Mouse (Mus musculus): ENCODE data around the gene H1f0. TPM values are rescaled to one million over a fixed set of nuclear protein-coding genes. Genes with fewer than 3 reads are reported as not detected.

The H1f0 gene
- total and polyA plus RNA-seq, 3 experiments, result 33.5 to 213 (median 46.8) TPM

DNA sequence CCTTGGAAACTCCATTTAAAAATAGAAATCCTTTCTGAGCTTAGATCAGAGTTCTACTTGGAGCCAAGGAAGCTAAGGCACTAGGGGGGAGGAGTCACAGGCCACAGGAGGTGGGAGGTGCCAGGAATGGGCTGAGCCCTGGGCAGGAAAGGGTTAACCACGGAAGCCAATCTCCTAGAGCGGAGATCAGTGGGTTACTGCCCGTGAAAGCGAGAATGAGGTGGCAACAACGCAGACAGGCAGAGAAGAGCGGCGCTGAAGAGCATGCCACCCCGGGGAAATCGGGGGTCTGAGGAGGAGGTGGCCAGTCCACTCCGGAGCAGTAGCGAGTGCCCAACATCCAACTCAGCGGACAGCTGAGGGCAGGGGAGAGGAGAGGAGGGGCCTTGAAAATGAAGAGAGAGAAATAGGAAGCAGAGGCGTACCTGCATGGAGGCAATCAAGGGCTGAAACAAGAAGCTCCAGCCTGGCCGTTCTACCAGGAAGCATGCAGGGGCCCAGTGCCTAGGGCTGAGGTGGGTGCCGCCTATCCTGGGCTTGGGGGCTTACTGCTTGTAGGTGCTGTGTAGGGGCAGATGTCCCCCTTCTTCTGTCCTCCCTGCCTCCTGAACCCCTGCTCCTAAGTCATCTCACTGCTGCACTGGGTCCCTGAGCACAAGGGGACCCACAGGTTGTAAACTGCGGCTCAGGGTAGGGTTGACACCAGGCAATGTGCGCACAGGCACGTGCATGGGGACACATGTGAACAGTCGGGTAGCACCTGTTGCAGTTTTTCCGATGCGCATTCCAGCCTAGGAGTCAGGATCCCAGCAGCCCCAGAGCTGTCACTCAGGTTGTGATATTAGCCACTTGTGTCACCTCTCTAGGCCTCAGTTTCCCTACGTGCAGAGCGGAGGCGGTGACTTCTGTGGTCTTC, 12.5 kb downstream of the H1f0 start (continued):
- TF ChIP-seq GABPA (IDR thresholded peaks at IDR 0.05; ENCODE audit: low read depth, low read length), result no peak
- no peak for TF ChIP-seq MAFK (IDR thresholded peaks at IDR 0.05; ENCODE audit: borderline replicate concordance, low read depth, low read length)
- TF ChIP-seq TAL1 (IDR thresholded peaks at IDR 0.05; ENCODE audit: low read length), result no peak
- TF ChIP-seq MAZ (IDR thresholded peaks at IDR 0.05; ENCODE audit: low read depth, low read length), result peak; percentile 72; the same call in 1 of the 2 replicates
- peak; percentile 93 for TF ChIP-seq MAX (IDR thresholded peaks at IDR 0.05; ENCODE audit: low read length)
- TF ChIP-seq USF2 (IDR thresholded peaks at IDR 0.05; ENCODE audit: borderline replicate concordance in 1 of 2, insufficient read depth in 1 of 2, low read depth in 1 of 2, low read length in 2 of 2), result no peak

DNA sequence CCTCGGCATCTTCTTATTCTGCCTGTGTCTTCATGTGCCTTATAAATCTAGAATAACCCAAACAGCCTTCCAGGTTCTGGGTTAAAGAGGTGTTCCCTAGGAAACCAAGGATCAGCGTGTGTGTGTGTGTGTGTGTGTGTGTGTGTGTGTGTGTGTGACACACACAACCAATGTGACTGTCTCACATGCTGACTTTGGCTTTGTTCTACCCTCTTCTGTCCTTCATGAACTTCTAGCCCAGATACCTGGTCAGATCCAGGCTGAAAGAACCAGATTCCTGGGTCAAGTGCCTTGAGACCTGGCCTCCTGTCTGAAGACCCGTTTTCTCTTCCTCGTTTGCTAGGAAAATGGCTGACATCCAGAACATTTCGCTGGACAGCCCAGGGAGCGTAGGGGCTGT, 13.3 kb downstream of the H1f0 start, which contains the start of gene Galr3:
TSS of gene Galr3 (plus strand) at position 301 of the 400 bp plus-strand sequence.
- peak within 1 kb of the TSS; percentile 71 to 80 for H3K4me3 ChIP-seq (ENCODE audit: control insufficient read depth in 1 of 2, insufficient read depth in 1 of 2, low read depth in 2 of 2, low read length in 2 of 2)
- H3K9ac ChIP-seq (ENCODE audit: control insufficient read depth, low read depth, low read length, poor library complexity, severe bottlenecking), result peak within 1 kb of the TSS; percentile 75
- peak; percentile 31 for DNase-seq (ENCODE audit: low read depth, low spot score)
- H3K9me3 ChIP-seq (replicated peaks; ENCODE audit: insufficient read depth, low read length), result no peaks in the 10 kb centered on the region
- no peaks in the 10 kb centered on the region; the same call in 1 of the 2 replicates for H3K79me2 ChIP-seq (ENCODE audit: control insufficient read depth, insufficient read depth, low read length, poor library complexity)
- H3K36me3 ChIP-seq (ENCODE audit: control insufficient read depth in 1 of 2, insufficient read depth in 2 of 2, low read length in 2 of 2), result no peaks in the 10 kb centered on the region
- no peaks in the 10 kb centered on the region for H3K27me3 ChIP-seq (ENCODE audit: control insufficient read depth in 1 of 2, insufficient read depth in 2 of 2, low read length in 2 of 2)
- H3K27ac ChIP-seq (ENCODE audit: control insufficient read depth, low read depth, low read length), result peak within 1 kb of the TSS; percentile 44
- H3K4me1 ChIP-seq (ENCODE audit: control insufficient read depth in 1 of 2, insufficient read depth in 2 of 2, low read length in 2 of 2), result peaks cover 0 to 12% of the 10 kb centered on the region in 2 experiments; a peak in 2 of 4 replicates
- no peak for TF ChIP-seq NRF1 (IDR thresholded peaks at IDR 0.05; ENCODE audit: insufficient read depth, low read depth, low read length, poor library complexity, severe bottlenecking)
- no peak for TF ChIP-seq MAFK (IDR thresholded peaks at IDR 0.05; ENCODE audit: borderline replicate concordance, low read depth, low read length)
- no peak for TF ChIP-seq MYB (IDR thresholded peaks at IDR 0.05; ENCODE audit: low read depth, low read length)
- no peak for TF ChIP-seq KAT2A (conservative IDR thresholded peaks at IDR 0.05; ENCODE audit: low read depth, low read length)
- TF ChIP-seq POLR2AphosphoS5 (IDR thresholded peaks at IDR 0.05; ENCODE audit: borderline replicate concordance, low read depth, low read length), result no peak
- TF ChIP-seq ZC3H11A (IDR thresholded peaks at IDR 0.05; ENCODE audit: low read depth, low read length), result no peak
- no peak for TF ChIP-seq ZNF384 (IDR thresholded peaks at IDR 0.05; ENCODE audit: low read depth, low read length)
- no peak for TF ChIP-seq CHD2 (IDR thresholded peaks at IDR 0.05; ENCODE audit: low read length)
- no peak for TF ChIP-seq BHLHE40 (IDR thresholded peaks at IDR 0.05; ENCODE audit: borderline replicate concordance, low read depth, low read length)
- no peak for TF ChIP-seq SMC3 (IDR thresholded peaks at IDR 0.05; ENCODE audit: low read depth, low read length)
- TF ChIP-seq UBTF (IDR thresholded peaks at IDR 0.05; ENCODE audit: borderline replicate concordance, insufficient read depth, low read depth, low read length), result no peak
- no peak for TF ChIP-seq USF1 (IDR thresholded peaks at IDR 0.05; ENCODE audit: low read depth, low read length)
- no peak for TF ChIP-seq ELF1 (IDR thresholded peaks at IDR 0.05; ENCODE audit: low read depth, low read length)
- TF ChIP-seq USF2 (IDR thresholded peaks at IDR 0.05; ENCODE audit: borderline replicate concordance in 1 of 2, insufficient read depth in 1 of 2, low read depth in 1 of 2, low read length in 2 of 2), result no peak
- no peak for TF ChIP-seq POLR2A (IDR thresholded peaks at IDR 0.05; ENCODE audit: control insufficient read depth in 1 of 2, insufficient read depth in 1 of 2, low read depth in 1 of 2, low read length in 2 of 2, poor library complexity in 1 of 2)
- TF ChIP-seq CHD1 (IDR thresholded peaks at IDR 0.05; ENCODE audit: low read depth, low read length), result no peak
- no peak for TF ChIP-seq POLR2AphosphoS2 (IDR thresholded peaks at IDR 0.05; ENCODE audit: low read length)
- TF ChIP-seq SIN3A (IDR thresholded peaks at IDR 0.05; ENCODE audit: low read length), result no peak
- TF ChIP-seq TCF12 (IDR thresholded peaks at IDR 0.05; ENCODE audit: low read depth, low read length), result no peak

All from MEL (cell line).